Mouse (Mus musculus): ENCODE results near the gene Pdlim5.

- TF ChIP-seq HCFC1 (IDR thresholded peaks at IDR 0.05; ENCODE audit: borderline replicate concordance, insufficient read depth, low read length): no peak
- no peak for TF ChIP-seq MAFK (IDR thresholded peaks at IDR 0.05; ENCODE audit: insufficient read depth, low read depth, low read length)
- TF ChIP-seq ZNF384 (IDR thresholded peaks at IDR 0.05; ENCODE audit: low read depth, low read length): no peak
- no peak for TF ChIP-seq CHD2 (IDR thresholded peaks at IDR 0.05; ENCODE audit: low read depth, low read length)
- TF ChIP-seq ZC3H11A (IDR thresholded peaks at IDR 0.05; ENCODE audit: borderline replicate concordance, low read depth, low read length): no peak
Measured at GRCm38 (mm10) chr3:142233606-142234465, 161.7 kb downstream of the Pdlim5 start.
